Mouse (Mus musculus) heart, embryonic 11.5 days (tissue): ENCODE measurements around the gene Inava. TPM values are rescaled to one million over a fixed set of nuclear protein-coding genes. Genes with fewer than 3 reads are reported as not detected.

Experiments
- ATAC-seq: fragments of 200-750 bp; cut with Nextera tagmentation; replicated peaks from 2 replicates; pipeline ENCODE4 v1.8.0; 2017; ENCODE audit warnings: moderate library complexity; ENCODE audit not compliant: insufficient number of reproducible peaks, low FRiP score, low TSS enrichment
- H3K27ac ChIP-seq: fragments of 300-500 bp; sonication (generic); 2 replicates; pipeline ENCODE4 v1.5.1; 2014; ENCODE audit warnings: mild to moderate bottlenecking, low read depth, low read length
- H3K27me3 ChIP-seq: fragments of 300-500 bp; sonication (generic); 2 replicates; pipeline ENCODE4 v1.6.1; 2014; ENCODE audit warnings: mild to moderate bottlenecking, low read length, mixed read lengths; ENCODE audit not compliant: control insufficient read depth, insufficient read depth
- H3K36me3 ChIP-seq: fragments of 300-500 bp; sonication (generic); 2 replicates; pipeline ENCODE4 v1.6.1; 2014; ENCODE audit warnings: mild to moderate bottlenecking, low read length, moderate library complexity, mixed read lengths; ENCODE audit not compliant: control insufficient read depth, insufficient read depth
- H3K4me1 ChIP-seq: fragments of 300-500 bp; sonication (generic); 2 replicates; pipeline ENCODE4 v1.6.1; 2014; ENCODE audit warnings: low read length; ENCODE audit not compliant: control insufficient read depth, insufficient read depth
- H3K4me2 ChIP-seq: fragments of 300-500 bp; sonication (generic); 2 replicates; pipeline ENCODE4 v1.6.1; 2014; ENCODE audit warnings: mild to moderate bottlenecking, moderate library complexity
- H3K4me3 ChIP-seq: fragments of 300-500 bp; sonication (generic); 2 replicates; pipeline ENCODE4 v1.5.1; 2014; ENCODE audit warnings: low read depth, low read length
- H3K9ac ChIP-seq: fragments of 300-500 bp; sonication (generic); 2 replicates; pipeline ENCODE4 v1.6.1; 2014; ENCODE audit warnings: mild to moderate bottlenecking, low read depth, low read length, moderate library complexity
- H3K9me3 ChIP-seq: fragments of 300-500 bp; sonication (generic); replicated peaks from 2 replicates; pipeline ENCODE4 v1.6.1; 2016; ENCODE audit warnings: low read length; ENCODE audit not compliant: control insufficient read depth
- WGBS: fragments of 180-500 bp; shearing (Covaris S2); extraction: QIAGEN DNeasy Blood & Tissue Kit; methylation state at CpG from one replicate; pipeline ENCODE4 v1.1.7; 2014; ENCODE audit not compliant: insufficient replicate concordance; 5-methylcytosine and 5-hydroxymethylcytosine counted together
- polyA plus RNA-seq: library from polyadenylated mRNA; unstranded; fragments of >200 nt; fragmentation: Nextera tagmentation; extraction: Ambion mirVana; gene quantifications from 2 replicates; pipeline ENCODE4 v1.2.1, GENCODE M21; 2014

The Inava gene
- polyA plus RNA-seq, 1 experiment from 2014 or later = 2.1 TPM

DNA sequence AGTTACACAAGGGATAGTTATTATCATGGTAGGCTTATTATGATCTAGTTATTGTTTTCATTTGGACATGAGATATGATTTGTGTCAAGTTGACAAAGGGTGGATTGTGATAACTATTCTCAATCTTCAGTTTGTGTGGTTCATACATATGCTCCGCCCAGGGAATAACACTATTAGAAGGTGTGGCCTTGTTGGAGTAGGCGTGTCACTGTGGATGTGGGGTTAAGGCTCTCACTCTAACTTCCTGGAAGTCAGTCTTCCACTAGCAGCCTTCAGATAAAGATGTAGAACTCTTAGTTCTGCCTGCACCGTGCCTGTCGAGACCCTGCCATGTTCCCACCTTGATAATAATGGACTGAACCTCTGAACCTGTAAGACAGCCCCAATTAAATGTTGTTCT lies 4.4 kb upstream of the Inava start:
- Histone ChIP-seq H3K27me3 (peaks cover 8% of the 10 kb centered on the region), H3K4me2 (no peak overlapping the region), H3K9ac (no peak overlapping the region), H3K9me3 (no peaks in the 10 kb centered on the region), H3K36me3 (no peaks in the 10 kb centered on the region), H3K4me3 (no peak overlapping the region), H3K4me1 (peaks cover 4% of the 10 kb centered on the region; the same call in 1 of the 2 replicates), H3K27ac (no peak overlapping the region)
- ATAC-seq = no peak
- 86% methylated on average over 4 of the region's 4 CpGs for WGBS

DNA sequence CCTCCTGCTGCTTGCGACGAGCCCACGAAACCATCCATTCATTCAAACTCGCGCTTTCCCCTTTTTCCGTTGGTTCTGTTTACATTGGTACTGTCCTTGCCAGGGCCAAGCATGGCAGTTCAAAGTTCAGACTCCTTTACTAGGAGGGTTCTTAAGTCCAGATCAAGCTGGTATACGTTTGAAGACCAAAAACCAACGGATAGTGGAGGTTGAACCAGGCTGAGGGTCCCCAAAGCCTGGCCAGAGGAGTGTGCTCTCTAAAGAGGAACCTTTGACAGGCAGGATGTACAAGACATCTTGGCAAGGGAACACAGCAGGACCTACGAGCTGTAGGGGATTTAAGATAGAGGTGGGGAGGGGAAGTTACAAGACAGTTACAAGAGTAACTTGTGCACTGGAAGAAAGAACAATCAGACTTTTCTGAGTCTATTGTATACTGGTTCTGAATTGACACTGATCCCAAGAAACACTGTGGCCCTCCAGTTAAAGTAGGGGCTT lies 580 bp upstream of the Inava start:
- peaks cover 41% of the 10 kb centered on the region for H3K27me3 ChIP-seq
- no peak for ATAC-seq
- WGBS = 5% methylated on average over 9 of the region's 9 CpGs
- H3K9me3 ChIP-seq = no peaks in the 10 kb centered on the region
- H3K36me3 ChIP-seq = no peaks in the 10 kb centered on the region
- H3K27ac ChIP-seq = no peak overlapping the region
- peak overlapping the region; percentile 58; the same call in 1 of the 2 replicates for H3K9ac ChIP-seq
- peak overlapping the region; percentile 56 for H3K4me3 ChIP-seq
- H3K4me2 ChIP-seq = peak overlapping the region; percentile 87
- peaks cover 13% of the 10 kb centered on the region for H3K4me1 ChIP-seq

DNA sequence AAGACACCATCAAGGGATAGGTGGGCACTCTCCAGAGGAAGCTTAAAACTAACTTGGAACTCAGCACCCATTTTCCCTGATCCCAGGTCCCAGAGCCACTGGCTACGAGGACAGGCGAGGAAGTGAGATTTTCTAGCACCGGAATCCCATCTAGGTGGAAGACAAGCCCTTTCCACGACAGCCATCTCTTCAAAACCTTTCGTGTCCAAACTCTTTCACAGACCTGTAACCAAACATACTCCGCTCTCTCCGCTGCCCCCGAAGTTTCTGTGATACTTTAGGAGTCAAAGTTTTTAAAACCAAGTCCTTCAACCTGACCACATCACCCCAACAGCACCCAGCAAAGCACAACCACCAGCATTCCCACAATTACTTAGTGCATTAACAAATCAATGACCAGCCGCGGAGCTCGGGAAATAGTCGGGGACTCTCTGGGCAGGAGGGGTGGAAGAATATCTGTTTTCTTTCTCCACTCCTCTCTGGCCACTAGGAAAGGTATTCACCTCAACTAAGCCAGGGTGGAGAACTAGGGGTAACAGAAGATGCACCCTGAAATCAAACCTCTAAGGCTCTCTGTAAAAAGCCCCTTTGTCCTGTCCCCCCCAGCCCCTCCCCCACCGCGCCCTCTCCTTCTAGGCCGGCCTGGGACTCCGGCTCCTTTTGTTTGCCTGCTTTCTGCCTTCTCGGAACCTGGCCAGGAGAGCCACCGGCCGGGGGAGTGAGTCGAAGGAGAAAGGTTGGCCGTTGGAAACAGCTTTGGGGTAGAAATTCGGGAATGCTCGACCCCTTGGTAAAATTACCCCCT lies 876 bp downstream of the Inava start:
- peak overlapping the region; percentile 87 for H3K4me2 ChIP-seq
- WGBS = 1% methylated on average over 23 of the region's 23 CpGs
- no peak overlapping the region for H3K27ac ChIP-seq
- no peaks in the 10 kb centered on the region for H3K36me3 ChIP-seq
- no peaks in the 10 kb centered on the region for H3K9me3 ChIP-seq
- H3K9ac ChIP-seq = peak overlapping the region; percentile 58; the same call in 1 of the 2 replicates
- H3K27me3 ChIP-seq = peaks cover 42% of the 10 kb centered on the region
- peak overlapping the region; percentile 56 for H3K4me3 ChIP-seq
- no peak for ATAC-seq
- H3K4me1 ChIP-seq = peaks cover 18% of the 10 kb centered on the region

DNA sequence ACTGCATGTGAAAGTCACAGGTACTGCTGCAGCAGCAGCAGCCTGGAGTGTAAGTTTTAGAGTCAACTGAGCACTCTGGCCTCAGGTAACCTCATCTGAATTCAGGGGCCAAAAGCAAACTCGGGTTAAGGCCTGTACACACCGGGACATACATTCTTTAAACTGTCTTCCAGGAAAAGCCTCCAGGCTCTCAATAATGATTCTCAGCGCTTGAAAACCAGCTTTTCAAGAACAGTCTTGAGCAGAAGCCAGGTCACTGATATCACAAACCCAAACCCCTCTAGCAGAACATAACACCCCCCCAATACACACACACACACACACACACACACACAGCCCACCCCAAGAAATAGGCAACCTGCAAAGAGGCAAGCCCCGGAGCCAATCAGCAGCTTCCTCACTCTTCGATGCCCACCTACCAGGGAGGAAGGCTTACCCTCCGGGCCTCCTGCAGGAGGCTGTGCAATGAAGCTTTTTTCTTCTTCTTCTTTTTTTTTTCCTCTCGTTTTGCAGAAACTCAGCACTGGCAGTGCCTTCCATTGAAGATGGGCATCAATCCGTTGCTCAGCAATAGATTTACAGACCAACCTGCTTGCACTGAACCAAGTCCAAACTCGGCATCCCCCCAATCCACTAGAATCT lies 1.7 kb downstream of the Inava start:
- no peak for ATAC-seq
- Histone ChIP-seq H3K27ac (no peak overlapping the region), H3K9me3 (no peaks in the 10 kb centered on the region), H3K4me2 (peak overlapping the region; percentile 87), H3K9ac (no peak overlapping the region), H3K27me3 (peaks cover 42% of the 10 kb centered on the region), H3K4me1 (peaks cover 21% of the 10 kb centered on the region), H3K4me3 (peak overlapping the region; percentile 56), H3K36me3 (no peaks in the 10 kb centered on the region)
- 8% methylated on average over 9 of the region's 9 CpGs for WGBS

DNA sequence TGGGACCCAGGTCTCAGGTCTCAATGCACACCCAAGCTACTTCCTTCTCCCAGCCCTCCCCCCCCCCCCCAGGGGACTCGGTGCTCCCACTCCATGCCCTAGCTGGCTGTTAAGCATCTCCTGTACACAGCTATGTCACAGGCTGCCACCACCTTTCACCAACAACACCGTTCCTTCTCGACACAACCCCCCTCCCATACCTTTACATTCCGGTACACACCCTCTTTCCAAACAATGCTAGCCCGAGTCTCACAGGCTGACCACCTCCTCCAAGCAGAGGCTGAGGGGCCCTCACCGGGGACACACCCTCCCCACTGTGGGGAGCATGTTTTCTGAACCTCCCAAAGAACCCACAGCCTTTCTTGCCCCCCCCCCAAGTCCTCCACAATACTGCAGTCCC lies 2.5 kb downstream of the Inava start:
- Histone ChIP-seq H3K4me3 (no peak overlapping the region), H3K4me1 (peaks cover 21% of the 10 kb centered on the region)
- WGBS = 9% methylated on average over 6 of the region's 6 CpGs

DNA sequence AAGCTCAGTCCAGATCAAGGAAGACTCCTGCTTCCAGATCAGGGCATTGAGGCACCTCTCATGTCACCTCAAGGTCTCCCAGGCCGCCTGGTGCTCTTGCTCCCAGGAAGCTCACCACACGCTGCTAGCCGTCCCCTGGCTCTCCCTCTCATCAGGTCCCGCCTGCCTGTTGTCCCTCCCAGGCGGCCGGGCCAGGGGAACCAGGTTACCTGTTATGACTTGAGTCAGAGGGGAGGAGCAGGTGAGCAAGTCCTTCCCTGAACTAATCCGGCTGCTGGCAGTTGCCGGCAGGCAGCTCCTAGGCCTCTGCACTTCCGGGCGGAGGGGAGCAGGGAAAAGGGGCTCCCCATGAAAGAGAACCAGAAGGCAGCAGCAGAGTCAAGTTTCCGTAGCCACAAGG lies 3.9 kb downstream of the Inava start:
- Histone ChIP-seq H3K9ac (no peak overlapping the region), H3K27me3 (peaks cover 42% of the 10 kb centered on the region), H3K4me3 (no peak overlapping the region), H3K4me1 (peaks cover 21% of the 10 kb centered on the region), H3K27ac (no peak overlapping the region), H3K4me2 (no peak overlapping the region), H3K36me3 (0 out of 2 replicates have a peak, but pooled peaks cover 1% of the 10 kb centered on the region), H3K9me3 (no peaks in the 10 kb centered on the region)
- ATAC-seq = no peak
- WGBS = 31% methylated on average over 11 of the region's 11 CpGs

More for the DNA sequence above, 2.5 kb downstream of the Inava start:
- no peaks in the 10 kb centered on the region for H3K36me3 ChIP-seq
- no peak overlapping the region for H3K9ac ChIP-seq
- peak overlapping the region; percentile 24 for H3K4me2 ChIP-seq
- ATAC-seq = no peak
- no peak overlapping the region for H3K27ac ChIP-seq
- H3K27me3 ChIP-seq = peaks cover 42% of the 10 kb centered on the region
- no peaks in the 10 kb centered on the region for H3K9me3 ChIP-seq

DNA sequence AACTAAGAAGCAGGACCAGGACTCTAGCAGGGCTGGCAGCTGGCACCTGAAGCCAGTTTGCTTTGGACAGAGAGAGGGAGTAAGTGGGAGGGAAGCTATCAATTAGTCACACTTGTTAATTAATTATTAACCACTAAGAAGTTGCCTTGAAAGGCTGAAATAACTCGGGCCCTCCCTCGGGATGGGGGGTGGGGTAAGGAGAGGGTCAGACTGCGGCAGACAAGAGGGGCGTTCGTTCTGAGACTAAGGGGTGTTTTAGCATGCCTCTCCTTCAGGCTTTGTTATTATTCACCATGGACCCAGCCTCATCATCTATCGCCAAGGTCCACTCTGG lies 5.1 kb downstream of the Inava start:
- H3K4me3 ChIP-seq = no peak overlapping the region
- WGBS = 48% methylated on average over 6 of the region's 6 CpGs
- no peak for ATAC-seq
- no peaks in the 10 kb centered on the region for H3K9me3 ChIP-seq
- 0 out of 2 replicates have a peak, but pooled peaks cover 3% of the 10 kb centered on the region for H3K36me3 ChIP-seq
- peaks cover 39% of the 10 kb centered on the region for H3K27me3 ChIP-seq
- H3K4me1 ChIP-seq = peaks cover 20% of the 10 kb centered on the region
- H3K4me2 ChIP-seq = no peak overlapping the region
- no peak overlapping the region for H3K9ac ChIP-seq
- no peak overlapping the region for H3K27ac ChIP-seq

DNA sequence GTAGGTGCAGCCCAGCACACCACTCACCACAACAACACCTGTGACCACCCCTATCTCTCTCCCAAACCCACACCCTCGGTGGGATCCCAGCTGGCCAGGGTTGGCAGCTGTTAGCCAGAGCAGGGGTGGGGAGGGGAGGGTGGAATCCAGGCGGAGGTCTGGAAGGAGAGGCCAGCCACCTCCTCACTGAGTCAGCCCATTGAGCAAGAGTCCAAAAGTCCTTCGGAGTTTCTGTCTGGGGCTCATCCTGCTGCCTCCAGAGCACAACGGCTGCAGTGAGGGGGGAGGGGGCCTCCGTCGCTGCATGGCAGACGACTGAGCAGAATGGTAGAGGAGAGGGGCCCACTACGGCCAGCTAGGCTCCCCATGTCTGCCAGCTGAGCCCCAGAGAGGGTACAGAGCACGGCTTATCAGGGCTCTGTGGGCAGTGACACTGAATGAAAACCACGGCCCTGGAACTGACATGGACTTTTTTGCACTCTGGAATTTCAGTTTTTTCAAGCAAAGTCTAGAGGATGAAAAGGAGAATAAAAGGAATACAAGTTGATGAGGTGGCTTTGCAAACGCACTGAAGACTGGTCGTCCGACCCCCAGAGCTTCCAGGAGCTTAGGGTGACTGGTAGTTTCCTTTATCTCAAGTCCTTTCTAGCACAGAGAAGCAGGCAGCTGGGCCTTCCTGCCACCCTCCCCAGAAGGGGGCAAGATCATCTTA lies 5.6 kb downstream of the Inava start:
- Histone ChIP-seq H3K4me3 (no peak overlapping the region), H3K36me3 (0 out of 2 replicates have a peak, but pooled peaks cover 3% of the 10 kb centered on the region), H3K9me3 (no peaks in the 10 kb centered on the region), H3K27me3 (peaks cover 34% of the 10 kb centered on the region), H3K4me2 (peak overlapping the region; percentile 34; the same call in 1 of the 2 replicates), H3K9ac (no peak overlapping the region), H3K27ac (no peak overlapping the region; the same call in 1 of the 2 replicates), H3K4me1 (peaks cover 17% of the 10 kb centered on the region)
- WGBS = 10% methylated on average over 13 of the region's 13 CpGs
- no peak for ATAC-seq
